8 mouse cellular contexts compared by ENCODE assay signal in the genomic region with DNA sequence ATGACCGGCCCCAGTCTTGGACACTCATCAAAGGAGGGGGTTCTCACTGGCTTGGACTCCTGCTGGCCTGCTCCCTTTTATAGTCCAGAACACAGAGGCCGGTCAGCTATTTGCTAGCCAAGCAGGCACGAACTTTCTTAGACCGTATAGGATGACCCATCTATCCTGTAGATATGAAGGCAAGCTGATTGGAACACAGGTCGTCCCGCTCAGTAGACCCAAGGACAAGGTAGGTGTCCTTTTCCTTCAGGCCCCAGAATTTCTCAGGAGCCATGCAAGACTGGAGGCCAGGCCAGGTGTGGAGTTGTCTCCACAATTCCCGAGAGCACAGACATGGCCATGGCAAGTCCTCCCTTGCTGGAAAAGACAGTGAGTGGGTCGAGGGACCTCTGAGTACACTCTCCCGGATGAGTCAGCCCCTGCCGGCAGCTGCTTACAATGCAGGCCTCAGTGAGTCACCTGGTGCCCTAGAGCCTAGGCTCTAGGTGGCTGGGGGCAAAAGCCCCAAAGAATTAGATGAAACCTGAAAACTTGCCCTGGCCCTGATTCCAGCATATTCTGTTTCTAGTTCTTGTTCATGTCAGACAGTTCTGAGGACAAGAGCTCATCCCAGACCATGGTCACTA. TPM values are rescaled to one million over a fixed set of nuclear protein-coding genes. Genes with fewer than 3 reads are reported as not detected.
DNase-seq lines count a peak whose midpoint lies in the region; ATAC-seq and TF ChIP-seq lines count a peak whose summit lies in the region.

No protein-coding gene starts in this region.

- 25% methylated on average over 10 of the region's 10 CpGs for WGBS in kidney, postnatal 0 days
- WGBS in forebrain, embryonic 12.5 days, result 20% methylated on average over 10 of the region's 10 CpGs
- WGBS in midbrain, embryonic 16.5 days, result 19% methylated on average over 10 of the region's 10 CpGs
- WGBS in kidney, embryonic 14.5 days, result 19% methylated on average over 10 of the region's 10 CpGs

- H3K4me3 ChIP-seq in kidney, postnatal 0 days (replicated peaks; ENCODE audit: low read depth, low read length), result no peak overlapping the region
- no peak overlapping the region for H3K4me3 ChIP-seq in forebrain, embryonic 12.5 days (replicated peaks)
- H3K4me3 ChIP-seq in midbrain, embryonic 16.5 days (ENCODE audit: low read depth, low read length), result no peak overlapping the region
- no peak overlapping the region for H3K4me3 ChIP-seq in kidney, embryonic 14.5 days (ENCODE audit: low read length)

- no peaks in the 10 kb centered on the region for H3K9me3 ChIP-seq in kidney, postnatal 0 days (replicated peaks; ENCODE audit: low read length)
- H3K9me3 ChIP-seq in forebrain, embryonic 12.5 days, result no peaks in the 10 kb centered on the region
- no peaks in the 10 kb centered on the region for H3K9me3 ChIP-seq in midbrain, embryonic 16.5 days (replicated peaks; ENCODE audit: control insufficient read depth, low read length, poor library complexity, severe bottlenecking)
- H3K9me3 ChIP-seq in kidney, embryonic 14.5 days (ENCODE audit: control insufficient read depth, low read length), result no peaks in the 10 kb centered on the region

- peak; percentile 28; the same call in 1 of the 2 replicates for TF ChIP-seq CTCF in kidney, postnatal 0 days (IDR thresholded peaks at IDR 0.05; ENCODE audit: low read depth)

- peaks cover 11% of the 10 kb centered on the region; the same call in 1 of the 2 replicates for H3K4me1 ChIP-seq in kidney, postnatal 0 days (replicated peaks; ENCODE audit: insufficient read depth, low read length)
- peaks cover 37% of the 10 kb centered on the region for H3K4me1 ChIP-seq in forebrain, embryonic 12.5 days
- H3K4me1 ChIP-seq in midbrain, embryonic 16.5 days (ENCODE audit: control insufficient read depth, insufficient read depth, low read length), result peaks cover 22% of the 10 kb centered on the region
- H3K4me1 ChIP-seq in kidney, embryonic 14.5 days (ENCODE audit: control insufficient read depth, insufficient read depth, low read length), result peaks cover 25% of the 10 kb centered on the region

- no peak overlapping the region for H3K9ac ChIP-seq in kidney, postnatal 0 days (ENCODE audit: low read depth, low read length)
- H3K9ac ChIP-seq in forebrain, embryonic 12.5 days, result peak overlapping the region; percentile 86; the same call in 1 of the 2 replicates
- H3K9ac ChIP-seq in midbrain, embryonic 16.5 days (ENCODE audit: low read depth, low read length), result peak overlapping the region; percentile 15; the same call in 1 of the 2 replicates
- H3K9ac ChIP-seq in kidney, embryonic 14.5 days (ENCODE audit: low read depth, low read length), result no peak overlapping the region

- H3K27ac ChIP-seq in kidney, postnatal 0 days, result no peak overlapping the region
- peak overlapping the region; percentile 92; the same call in 1 of the 2 replicates for H3K27ac ChIP-seq in forebrain, embryonic 12.5 days
- no peak overlapping the region for H3K27ac ChIP-seq in midbrain, embryonic 16.5 days (ENCODE audit: low read length)
- no peak overlapping the region for H3K27ac ChIP-seq in kidney, embryonic 14.5 days (ENCODE audit: low read depth, low read length)

- no peak for DNase-seq in kidney, postnatal 0 days (ENCODE audit: low spot score)
- DNase-seq in kidney, adult 8-10 months, result no peak
- DNase-seq in right cerebral cortex, postnatal 4 days, result no peak
- DNase-seq in gastrocnemius, postnatal 4 days (ENCODE audit: low spot score in 2 of 2), result no peak

- no peaks in the 10 kb centered on the region for H3K27me3 ChIP-seq in kidney, postnatal 0 days (ENCODE audit: insufficient read depth, low read length)
- peaks cover 19% of the 10 kb centered on the region; the same call in 1 of the 2 replicates for H3K27me3 ChIP-seq in forebrain, embryonic 12.5 days
- H3K27me3 ChIP-seq in midbrain, embryonic 16.5 days (ENCODE audit: control insufficient read depth, insufficient read depth, low read depth, low read length), result no peaks in the 10 kb centered on the region
- no peaks in the 10 kb centered on the region for H3K27me3 ChIP-seq in kidney, embryonic 14.5 days (ENCODE audit: control insufficient read depth, insufficient read depth, low read length)

- ATAC-seq in kidney, postnatal 0 days (replicated peaks; ENCODE audit: low FRiP score, low read depth), result no peak
- peak; percentile 44 for ATAC-seq in activated CD4-positive, CD25-positive, alpha-beta regulatory T cell, adult 4 months
- no peak for ATAC-seq in forebrain, embryonic 12.5 days (ENCODE audit: low FRiP score)
- no peak for ATAC-seq in midbrain, embryonic 16.5 days
- ATAC-seq in kidney, embryonic 14.5 days (ENCODE audit: low FRiP score, low TSS enrichment), result no peak

- H3K4me2 ChIP-seq in kidney, postnatal 0 days (ENCODE audit: low read length), result peak overlapping the region; percentile 97; the same call in 1 of the 2 replicates
- H3K4me2 ChIP-seq in forebrain, embryonic 12.5 days, result peak overlapping the region; percentile 89; the same call in 1 of the 2 replicates
- H3K4me2 ChIP-seq in midbrain, embryonic 16.5 days (ENCODE audit: low read length), result peak overlapping the region; percentile 70
- H3K4me2 ChIP-seq in kidney, embryonic 14.5 days (replicated peaks; ENCODE audit: low read depth, low read length), result no peak overlapping the region

- peaks cover 10% of the 10 kb centered on the region; the same call in 1 of the 2 replicates for H3K36me3 ChIP-seq in kidney, postnatal 0 days (ENCODE audit: insufficient read depth, low read length)
- peaks cover 37% of the 10 kb centered on the region for H3K36me3 ChIP-seq in forebrain, embryonic 12.5 days (replicated peaks)
- peaks cover 9% of the 10 kb centered on the region for H3K36me3 ChIP-seq in midbrain, embryonic 16.5 days (ENCODE audit: control insufficient read depth, insufficient read depth, low read length)
- H3K36me3 ChIP-seq in kidney, embryonic 14.5 days (ENCODE audit: control insufficient read depth, insufficient read depth, low read length), result peaks cover 15% of the 10 kb centered on the region

RNA-seq across cellular contexts. Expression of a gene that starts 1.5 kb away (rescaled TPM):
- polyA plus RNA-seq in kidney, postnatal 0 days (2015; fragmentation: Nextera tagmentation; extraction: Ambion mirVana), result 4.6 and 5.5 TPM in 2 replicates
- under 1 TPM in 1 of 2 experiments, not detected in 1; 0.37 TPM for polyA plus RNA-seq in activated CD4-positive, CD25-positive, alpha-beta regulatory T cell, adult 4 months (2017; shearing (Covaris generic))
- polyA plus RNA-seq in forebrain, embryonic 12.5 days (2016; fragmentation: Nextera tagmentation; extraction: Ambion mirVana), result 5.7 and 6.5 TPM in 2 replicates
- polyA plus RNA-seq in midbrain, embryonic 16.5 days (2015; fragmentation: Nextera tagmentation; extraction: Ambion mirVana), result 7.7 and 8.2 TPM in 2 replicates
- 10 to 100 TPM; 12.4 to 12.9 TPM for total RNA-seq in gastrocnemius, postnatal 4 days (2021)
- 6.0 and 6.8 TPM in 2 replicates for polyA plus RNA-seq in kidney, embryonic 14.5 days (2014; fragmentation: Nextera tagmentation; extraction: Ambion mirVana)

RNA-seq across cellular contexts. Expression of a gene that starts 34.9 kb away (rescaled TPM):
- polyA plus RNA-seq in kidney, postnatal 0 days (2015; fragmentation: Nextera tagmentation; extraction: Ambion mirVana), result 34.0 and 35.8 TPM in 2 replicates
- 10 to 100 TPM; 28.8 to 40.6 TPM for polyA plus RNA-seq in activated CD4-positive, CD25-positive, alpha-beta regulatory T cell, adult 4 months (2017; shearing (Covaris generic))
- 71.3 and 73.9 TPM in 2 replicates for polyA plus RNA-seq in forebrain, embryonic 12.5 days (2016; fragmentation: Nextera tagmentation; extraction: Ambion mirVana)
- polyA plus RNA-seq in midbrain, embryonic 16.5 days (2015; fragmentation: Nextera tagmentation; extraction: Ambion mirVana), result 28.5 and 32.9 TPM in 2 replicates
- 100 to 1,000 TPM; 117 to 121 TPM for total RNA-seq in gastrocnemius, postnatal 4 days (2021)
- 60.0 and 84.3 TPM in 2 replicates for polyA plus RNA-seq in kidney, embryonic 14.5 days (2014; fragmentation: Nextera tagmentation; extraction: Ambion mirVana)

RNA-seq across cellular contexts. Expression of a gene that starts 37.6 kb away (rescaled TPM):
- polyA plus RNA-seq in kidney, postnatal 0 days (2015; fragmentation: Nextera tagmentation; extraction: Ambion mirVana), result 0.15 TPM in 1 of 2 replicates, not detected in the other
- polyA plus RNA-seq in activated CD4-positive, CD25-positive, alpha-beta regulatory T cell, adult 4 months (2017; shearing (Covaris generic)), result 1 to 10 TPM; 4.5 to 5.6 TPM
- 0.19 and 0.33 TPM in 2 replicates for polyA plus RNA-seq in forebrain, embryonic 12.5 days (2016; fragmentation: Nextera tagmentation; extraction: Ambion mirVana)
- polyA plus RNA-seq in midbrain, embryonic 16.5 days (2015; fragmentation: Nextera tagmentation; extraction: Ambion mirVana), result 0.16 TPM in 2 replicates
- 1 to 10 TPM in 1 of 2 experiments, under 1 TPM in 1; 0.98 to 1.4 TPM for total RNA-seq in gastrocnemius, postnatal 4 days (2021)
- 0.07 TPM in 1 of 2 replicates, not detected in the other for polyA plus RNA-seq in kidney, embryonic 14.5 days (2014; fragmentation: Nextera tagmentation; extraction: Ambion mirVana)

Comparison
In these comparisons a context has a peak if more than half of its experiments do, and no peak if none do; other contexts are left out.
1. H3K9ac ChIP-seq: peak in forebrain, embryonic 12.5 days (single experiment) and midbrain, embryonic 16.5 days (single experiment); none in kidney, postnatal 0 days (single experiment) and kidney, embryonic 14.5 days (single experiment).